Mouse (Mus musculus) limb, embryonic 15.5 days (tissue): Measurements from ENCODE around the gene Cacna2d2. TPM values are rescaled to one million over a fixed set of nuclear protein-coding genes. Genes with fewer than 3 reads are reported as not detected.

Experiments used
- ATAC-seq: fragments of 200-750 bp; cut with Nextera tagmentation; 2 replicates; pipeline ENCODE4 v1.8.0; 2017; ENCODE audit warnings: low read depth, moderate TSS enrichment; ENCODE audit not compliant: insufficient number of reproducible peaks, low FRiP score, low TSS enrichment
- H3K27ac ChIP-seq: fragments of 300-500 bp; sonication (generic); 2 replicates; pipeline ENCODE4 v1.5.1; 2015; ENCODE audit warnings: moderate library complexity, mild to moderate bottlenecking, inconsistent platforms
- H3K27me3 ChIP-seq: fragments of 300-500 bp; sonication (generic); 2 replicates; pipeline ENCODE4 v1.6.1; 2015; ENCODE audit warnings: inconsistent platforms
- H3K36me3 ChIP-seq: fragments of 300-500 bp; sonication (generic); 2 replicates; pipeline ENCODE4 v1.6.1; 2015; ENCODE audit warnings: inconsistent platforms
- H3K4me1 ChIP-seq: fragments of 300-500 bp; sonication (generic); 2 replicates; pipeline ENCODE4 v1.6.1; 2015; ENCODE audit warnings: inconsistent platforms
- H3K4me2 ChIP-seq: fragments of 300-500 bp; sonication (generic); 2 replicates; pipeline ENCODE4 v1.6.1; 2015; ENCODE audit warnings: mild to moderate bottlenecking, inconsistent platforms
- H3K4me3 ChIP-seq: fragments of 300-500 bp; sonication (generic); 2 replicates; pipeline ENCODE4 v1.5.1; 2015; ENCODE audit warnings: mild to moderate bottlenecking, inconsistent platforms
- H3K9ac ChIP-seq: fragments of 300-500 bp; sonication (generic); 2 replicates; pipeline ENCODE4 v1.6.1; 2015; ENCODE audit warnings: inconsistent platforms
- H3K9me3 ChIP-seq: fragments of 300-500 bp; sonication (generic); 2 replicates; pipeline ENCODE4 v1.6.1; 2016; ENCODE audit warnings: inconsistent platforms
- WGBS: fragments of 180-500 bp; shearing (Covaris S2); methylation state at CpG from one replicate; pipeline ENCODE4 v1.1.7; 2015; 5-methylcytosine and 5-hydroxymethylcytosine counted together
- polyA plus RNA-seq: library from polyadenylated mRNA; unstranded; fragments of >200 nt; fragmentation: Nextera tagmentation; extraction: Ambion mirVana; gene quantifications from 2 replicates; pipeline ENCODE4 v1.2.1, GENCODE M21; 2015

Cacna2d2 gene
- polyA plus RNA-seq, 1 experiment from 2014 or later: 0.37 TPM

DNA sequence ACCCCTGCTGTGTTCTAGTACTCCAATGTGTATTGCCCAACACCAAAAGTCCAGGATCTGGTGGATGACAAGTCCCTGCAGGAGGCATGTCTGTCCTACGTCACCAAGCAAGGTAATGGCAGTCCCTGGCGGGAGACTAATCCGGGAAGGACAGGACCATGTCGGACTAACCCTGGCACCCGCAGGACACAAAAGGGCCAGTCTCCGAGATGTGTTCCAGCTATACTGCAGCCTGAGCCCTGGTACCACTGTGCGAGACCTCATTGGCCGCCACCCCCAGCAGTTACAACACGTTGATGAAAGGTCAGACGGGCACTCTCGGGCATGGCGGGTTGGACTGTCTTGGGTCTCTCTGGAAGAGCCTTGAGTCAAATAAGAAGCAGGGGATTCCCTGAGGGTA lies 145.3 kb downstream of the Cacna2d2 start:
- peaks cover 53% of the 10 kb centered on the region for H3K4me1 ChIP-seq
- no peak overlapping the region for H3K4me3 ChIP-seq
- H3K27ac ChIP-seq: no peak overlapping the region
- no peaks in the 10 kb centered on the region for H3K9me3 ChIP-seq
- 91% methylated on average over 12 of the region's 12 CpGs for WGBS
- no peak overlapping the region for H3K9ac ChIP-seq
- peaks cover 28% of the 10 kb centered on the region for H3K36me3 ChIP-seq
- no peaks in the 10 kb centered on the region for H3K27me3 ChIP-seq
- no peak overlapping the region for H3K4me2 ChIP-seq
- no peak for ATAC-seq

DNA sequence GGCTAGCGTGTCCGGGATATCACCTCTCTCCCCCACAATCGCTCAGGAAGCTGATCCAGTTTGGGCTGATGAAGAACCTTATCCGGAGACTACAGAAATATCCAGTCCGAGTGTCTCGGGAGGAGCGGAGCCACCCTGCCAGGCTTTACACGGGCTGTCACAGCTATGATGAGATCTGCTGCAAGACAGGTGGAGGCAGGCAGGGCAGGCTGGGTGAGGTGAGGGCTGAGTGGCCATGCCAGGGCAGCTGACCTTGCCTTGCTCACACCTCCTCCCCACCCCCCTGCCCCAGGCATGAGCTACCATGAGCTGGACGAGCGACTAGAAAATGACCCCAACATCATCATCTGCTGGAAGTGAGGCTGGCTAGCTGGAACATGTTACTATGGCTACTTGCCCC lies 145.8 kb downstream of the Cacna2d2 start:
- WGBS: 80% methylated on average over 10 of the region's 10 CpGs
- no peak for ATAC-seq
- no peak overlapping the region for H3K9ac ChIP-seq
- H3K4me1 ChIP-seq: peaks cover 54% of the 10 kb centered on the region
- peaks cover 23% of the 10 kb centered on the region for H3K36me3 ChIP-seq
- no peaks in the 10 kb centered on the region for H3K27me3 ChIP-seq
- no peak overlapping the region for H3K27ac ChIP-seq
- H3K4me2 ChIP-seq: no peak overlapping the region
- H3K9me3 ChIP-seq: no peaks in the 10 kb centered on the region
- no peak overlapping the region for H3K4me3 ChIP-seq

DNA sequence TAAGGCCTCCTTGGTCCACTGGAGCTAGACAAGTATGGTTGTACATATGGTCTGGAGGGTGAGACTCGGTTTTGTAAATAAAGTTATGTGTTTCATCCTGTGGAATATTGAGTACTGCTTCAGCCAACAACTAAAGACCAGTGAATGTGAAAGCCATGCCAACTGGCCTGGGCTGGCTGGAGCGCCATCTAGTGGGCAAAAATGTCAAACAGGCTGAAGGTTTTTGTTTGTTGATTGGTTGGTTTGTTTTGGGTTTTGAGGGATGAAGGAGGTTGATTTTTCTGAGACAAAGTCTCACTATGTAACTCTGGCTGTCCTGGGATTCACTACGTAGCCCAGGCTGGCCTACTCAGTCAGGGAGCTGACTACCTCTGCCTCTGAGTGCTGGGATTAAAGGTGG lies 146.2 kb downstream of the Cacna2d2 start:
- peaks cover 57% of the 10 kb centered on the region for H3K4me1 ChIP-seq
- no peak overlapping the region for H3K4me3 ChIP-seq
- no peaks in the 10 kb centered on the region for H3K27me3 ChIP-seq
- 10% methylated on average over 3 of the region's 3 CpGs for WGBS
- H3K27ac ChIP-seq: no peak overlapping the region
- H3K9ac ChIP-seq: no peak overlapping the region
- ATAC-seq: no peak
- H3K4me2 ChIP-seq: no peak overlapping the region
- H3K9me3 ChIP-seq: no peaks in the 10 kb centered on the region
- H3K36me3 ChIP-seq: peaks cover 21% of the 10 kb centered on the region

- peaks cover 61% of the 10 kb centered on the region for H3K4me1 ChIP-seq
- peak within 1 kb of the TSS; percentile 19 for H3K4me3 ChIP-seq
- no peaks in the 10 kb centered on the region for H3K9me3 ChIP-seq
- peak within 1 kb of the TSS; percentile 52 for H3K27ac ChIP-seq
- no peak within 1 kb of the TSS for H3K9ac ChIP-seq
- no peaks in the 10 kb centered on the region for H3K27me3 ChIP-seq
- H3K36me3 ChIP-seq: peaks cover 21% of the 10 kb centered on the region
- WGBS: 1% methylated on average over 20 of the region's 20 CpGs
- ATAC-seq: 0 out of 2 replicates have a peak, but pooled peaks have one; percentile 28
- peak within 1 kb of the TSS; percentile 49 for H3K4me2 ChIP-seq
Measured at GRCm38 (mm10) chr9:107547026-107547425, 147.6 kb downstream of the Cacna2d2 start, which contains the start of gene Zmynd10. TSS of gene Zmynd10 (plus strand) at chr9:107547298.

DNA sequence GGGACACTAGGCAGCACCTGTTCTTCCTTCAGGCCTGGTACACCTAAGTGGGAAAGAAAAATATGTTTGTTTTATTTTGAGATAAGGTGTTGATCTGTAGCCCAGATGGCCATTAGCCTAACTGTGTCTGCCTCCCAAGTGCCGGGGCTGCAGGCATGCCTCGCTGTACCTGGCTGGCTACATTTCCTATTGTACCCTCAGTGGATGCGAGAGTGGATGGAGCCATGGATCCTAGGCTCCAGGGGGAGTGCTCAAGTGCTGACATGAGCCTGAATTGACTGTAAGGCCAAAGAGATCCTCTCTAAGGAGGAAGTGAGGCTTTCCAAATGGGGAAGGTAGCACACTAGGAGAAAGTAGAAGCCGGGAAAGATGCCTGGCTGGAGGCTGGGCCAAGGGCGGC lies 148.5 kb downstream of the Cacna2d2 start:
- no peaks in the 10 kb centered on the region for H3K9me3 ChIP-seq
- no peak overlapping the region for H3K4me2 ChIP-seq
- 75% methylated on average over 5 of the region's 5 CpGs for WGBS
- peaks cover 63% of the 10 kb centered on the region for H3K4me1 ChIP-seq
- no peak overlapping the region for H3K27ac ChIP-seq
- H3K27me3 ChIP-seq: no peaks in the 10 kb centered on the region
- ATAC-seq: no peak
- no peak overlapping the region for H3K9ac ChIP-seq
- no peak overlapping the region for H3K4me3 ChIP-seq
- peaks cover 21% of the 10 kb centered on the region for H3K36me3 ChIP-seq

GRCm38 (mm10) chr9:107548820-107549219 lies 149.4 kb downstream of the Cacna2d2 start:
- H3K4me3 ChIP-seq: no peak overlapping the region
- WGBS: 88% methylated on average over 10 of the region's 10 CpGs
- no peaks in the 10 kb centered on the region for H3K9me3 ChIP-seq
- H3K36me3 ChIP-seq: peaks cover 16% of the 10 kb centered on the region
- peaks cover 69% of the 10 kb centered on the region for H3K4me1 ChIP-seq
- H3K27ac ChIP-seq: no peak overlapping the region
- H3K9ac ChIP-seq: no peak overlapping the region
- H3K27me3 ChIP-seq: no peaks in the 10 kb centered on the region
- no peak overlapping the region for H3K4me2 ChIP-seq
- ATAC-seq: no peak

- 77% methylated on average over 20 of the region's 20 CpGs for WGBS
- H3K9me3 ChIP-seq: no peaks in the 10 kb centered on the region
- ATAC-seq: no peak
- H3K36me3 ChIP-seq: peaks cover 10% of the 10 kb centered on the region
- H3K4me2 ChIP-seq: no peak overlapping the region
- H3K4me1 ChIP-seq: peaks cover 72% of the 10 kb centered on the region
- no peak overlapping the region for H3K9ac ChIP-seq
- H3K27ac ChIP-seq: no peak overlapping the region
- no peak overlapping the region for H3K4me3 ChIP-seq
- H3K27me3 ChIP-seq: no peaks in the 10 kb centered on the region
Measured at GRCm38 (mm10) chr9:107549297-107550074, 150.1 kb downstream of the Cacna2d2 start.

- WGBS: 33% methylated on average over 23 of the region's 23 CpGs
Measured at GRCm38 (mm10) chr9:107550491-107551116, 151.2 kb downstream of the Cacna2d2 start.

DNA sequence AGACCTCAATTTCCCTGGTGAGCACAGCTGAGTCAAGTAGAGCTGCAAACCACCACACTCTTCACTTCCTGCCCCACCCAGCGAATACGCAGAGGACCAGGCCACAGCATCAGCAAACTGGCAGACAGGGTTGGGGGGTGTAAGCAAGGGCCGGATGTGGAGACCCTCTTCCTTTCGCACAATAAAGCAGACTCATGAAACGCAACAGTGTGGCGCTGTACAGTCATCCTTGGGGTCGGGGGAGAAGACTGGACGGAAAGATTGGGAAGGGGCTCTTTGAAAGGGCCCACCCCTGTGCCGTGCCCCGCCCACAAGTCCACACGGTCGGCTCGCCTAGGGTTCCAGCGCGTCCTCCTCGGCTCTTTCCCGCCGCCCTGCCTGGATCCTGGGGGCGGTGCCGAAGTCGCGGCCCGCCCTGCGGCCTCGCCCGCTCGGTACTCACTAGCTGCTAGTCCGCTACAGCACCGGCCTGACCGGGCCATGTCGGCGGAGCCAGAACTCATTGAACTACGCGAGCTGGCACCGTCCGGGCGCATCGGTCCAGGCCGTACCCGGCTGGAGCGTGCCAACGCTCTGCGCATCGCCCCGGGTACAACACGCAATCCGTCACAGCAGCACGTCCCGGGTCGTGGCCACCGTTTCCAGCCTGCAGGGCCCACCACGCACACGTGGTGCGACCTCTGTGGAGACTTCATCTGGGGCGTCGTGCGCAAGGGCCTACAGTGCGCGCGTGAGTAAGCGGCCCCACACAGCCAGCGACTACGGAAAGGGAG lies 151.9 kb downstream of the Cacna2d2 start, which contains the start of gene Rassf1:
TSS of gene Rassf1 (plus strand) at position 439 of the 773 bp plus-strand sequence.
- peak within 1 kb of the TSS; percentile 97 for H3K27ac ChIP-seq
- H3K36me3 ChIP-seq: no peaks in the 10 kb centered on the region
- no peaks in the 10 kb centered on the region for H3K9me3 ChIP-seq
- H3K27me3 ChIP-seq: no peaks in the 10 kb centered on the region
- H3K4me3 ChIP-seq: peak within 1 kb of the TSS; percentile 72
- ATAC-seq: peak; percentile 53
- H3K4me1 ChIP-seq: peaks cover 72% of the 10 kb centered on the region
- H3K9ac ChIP-seq: peak within 1 kb of the TSS; percentile 55
- 1% methylated on average over 62 of the region's 63 CpGs for WGBS
- peak within 1 kb of the TSS; percentile 89 for H3K4me2 ChIP-seq

More at GRCm38 (mm10) chr9:107550491-107551116, 151.2 kb downstream of the Cacna2d2 start:
- peaks cover 67% of the 10 kb centered on the region for H3K4me1 ChIP-seq
- H3K9ac ChIP-seq: peak overlapping the region; percentile 55; the same call in 1 of the 2 replicates
- no peaks in the 10 kb centered on the region for H3K36me3 ChIP-seq
- peak overlapping the region; percentile 97 for H3K27ac ChIP-seq
- H3K9me3 ChIP-seq: no peaks in the 10 kb centered on the region
- peak overlapping the region; percentile 89 for H3K4me2 ChIP-seq
- H3K27me3 ChIP-seq: no peaks in the 10 kb centered on the region
- H3K4me3 ChIP-seq: peak overlapping the region; percentile 72
- ATAC-seq: no peak

DNA sequence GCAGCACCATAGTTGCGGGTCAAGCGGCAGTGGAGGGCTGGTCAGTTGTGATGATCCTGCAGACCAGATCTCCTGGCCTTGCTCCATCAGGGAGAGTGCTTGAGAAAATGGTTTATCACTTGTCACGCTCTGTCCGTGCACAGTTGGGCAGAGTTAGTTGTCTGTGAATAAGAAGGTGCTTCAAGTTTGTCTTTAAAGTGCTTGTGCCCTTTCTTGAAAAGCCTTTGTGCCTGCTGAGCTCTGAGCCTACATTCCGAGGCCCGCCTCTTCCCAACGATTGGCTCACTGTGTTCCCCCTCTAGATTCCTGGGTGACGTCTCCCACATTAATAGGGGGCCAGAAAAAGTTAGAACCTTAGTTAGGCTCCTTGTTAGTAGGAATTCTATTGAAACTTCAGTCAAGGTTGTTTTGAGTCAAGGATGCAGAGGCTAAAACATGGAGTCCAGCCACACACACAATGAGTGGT lies 152.5 kb downstream of the Cacna2d2 start:
- no peaks in the 10 kb centered on the region; the same call in 1 of the 2 replicates for H3K36me3 ChIP-seq
- H3K27me3 ChIP-seq: no peaks in the 10 kb centered on the region
- peaks cover 72% of the 10 kb centered on the region for H3K4me1 ChIP-seq
- H3K27ac ChIP-seq: peak overlapping the region; percentile 97
- H3K9me3 ChIP-seq: no peaks in the 10 kb centered on the region
- peak overlapping the region; percentile 72 for H3K4me3 ChIP-seq
- peak overlapping the region; percentile 89 for H3K4me2 ChIP-seq
- WGBS: 7% methylated on average over 8 of the region's 8 CpGs
- ATAC-seq: no peak
- peak overlapping the region; percentile 55 for H3K9ac ChIP-seq

DNA sequence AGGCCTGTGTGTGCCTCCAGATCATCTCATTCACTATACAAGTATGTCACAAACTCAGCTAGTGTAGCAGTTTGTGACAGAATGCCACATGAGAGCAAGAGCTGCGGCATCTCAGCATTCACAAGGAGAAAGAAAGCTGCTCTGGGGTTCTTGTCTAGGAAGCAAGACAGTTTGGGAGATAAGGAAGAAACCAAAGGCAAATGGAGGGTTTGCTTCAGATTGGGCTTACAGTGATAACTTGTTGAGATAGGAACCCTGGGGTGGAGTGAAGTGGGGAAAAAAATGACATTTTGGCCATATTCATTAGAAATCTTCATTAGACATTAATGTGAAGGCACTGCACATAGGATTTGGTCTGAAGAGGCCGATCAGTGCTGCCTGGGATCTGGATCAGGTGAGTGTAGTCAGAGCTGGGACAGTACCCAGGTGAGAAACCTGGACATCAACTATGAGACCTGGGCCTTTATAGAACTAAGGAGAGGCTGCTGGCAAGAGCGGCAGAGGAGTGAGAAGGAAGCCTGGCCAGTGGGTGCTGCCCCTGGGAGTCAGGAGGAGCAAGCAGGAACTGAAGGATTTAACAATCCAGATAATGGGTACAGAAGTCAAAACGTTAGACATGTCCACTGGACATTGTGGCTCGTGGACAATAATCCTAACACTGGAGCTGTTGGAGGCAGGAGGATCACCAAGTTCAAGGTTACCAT lies 153.4 kb downstream of the Cacna2d2 start:
- Histone ChIP-seq H3K4me3 (peak overlapping the region; percentile 72), H3K36me3 (peaks cover 9% of the 10 kb centered on the region), H3K9ac (no peak overlapping the region), H3K27me3 (no peaks in the 10 kb centered on the region), H3K4me1 (peaks cover 69% of the 10 kb centered on the region), H3K27ac (peak overlapping the region; percentile 97), H3K9me3 (no peaks in the 10 kb centered on the region), H3K4me2 (peak overlapping the region; percentile 89)
- WGBS: 70% methylated on average over 5 of the region's 5 CpGs
- no peak for ATAC-seq
